Mouse (Mus musculus) cortical plate, adult 2 months (tissue): ENCODE measurements around the gene Rpa1.

Experiments
- CTCF ChIP-seq: fragments of 200-500 bp; IDR thresholded peaks from 2 replicates; pipeline ENCODE4 v1.5.1; 2011; ENCODE audit warnings: mild to moderate bottlenecking, control low read depth, low read length; ENCODE audit not compliant: insufficient read depth; ENCODE audit errors: extremely low read depth
- POLR2A ChIP-seq: fragments of 200-500 bp; IDR thresholded peaks from 2 replicates; pipeline ENCODE4 v1.6.1; 2011; ENCODE audit warnings: mild to moderate bottlenecking, low read length, control low read depth; ENCODE audit not compliant: insufficient read depth; ENCODE audit errors: extremely low read depth

DNA sequence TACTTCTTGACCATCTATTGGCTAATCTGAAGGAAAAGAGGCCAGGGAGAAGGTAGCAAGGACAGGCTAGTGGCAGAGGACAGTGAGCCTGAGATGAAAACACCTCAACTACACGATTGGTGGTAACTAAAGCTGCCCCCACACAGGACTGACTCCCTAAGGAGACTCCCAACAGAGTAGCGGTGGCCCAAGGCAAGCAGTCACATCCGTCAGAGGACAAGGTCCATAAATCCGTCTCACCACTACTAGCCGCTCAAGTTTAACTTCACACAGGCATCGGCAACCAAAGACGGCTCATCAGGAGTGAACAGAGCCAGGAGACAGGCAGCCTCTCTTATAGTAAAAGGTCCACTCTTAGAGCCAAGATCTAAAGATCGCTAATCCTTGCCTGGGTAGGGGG lies 37.3 kb downstream of the Rpa1 start:
- TF ChIP-seq CTCF (no peak), POLR2A (no peak)
